Mouse (Mus musculus): ENCODE measurements around the gene 4930404H24Rik.

The 4930404H24Rik gene

GRCm38 (mm10) chr2:153509211-153510029, 16.8 kb downstream of the 4930404H24Rik start:
- in situ Hi-C loops (cut with MboI, MseI): no loop called here

GRCm38 (mm10) chr2:153510136-153510535, 17.5 kb downstream of the 4930404H24Rik start:
- in situ Hi-C loops (cut with MboI, MseI): no loop called here

GRCm38 (mm10) chr2:153511562-153511961, 19.0 kb downstream of the 4930404H24Rik start:
- in situ Hi-C loops (cut with MboI, MseI): no loop called here

GRCm38 (mm10) chr2:153512416-153513323, 20.1 kb downstream of the 4930404H24Rik start:
- in situ Hi-C loops (cut with MboI, MseI): no loop called here

- in situ Hi-C loops (cut with MboI, MseI): no loop called here
Measured at GRCm38 (mm10) chr2:153513983-153514382, 21.4 kb downstream of the 4930404H24Rik start.

GRCm38 (mm10) chr2:153514497-153515380, 22.1 kb downstream of the 4930404H24Rik start:
- in situ Hi-C loops (cut with MboI, MseI): loop anchor here (5.0 kb wide), 1 partner anchor 68 kb away; no protein-coding TSS in a partner anchor

GRCm38 (mm10) chr2:153515582-153515981, 23.0 kb downstream of the 4930404H24Rik start:
- in situ Hi-C loops (cut with MboI, MseI): loop anchor here (5.0 kb wide), 1 partner anchor 67 kb away; no protein-coding TSS in a partner anchor

- in situ Hi-C loops (cut with MboI, MseI): loop anchor here (5.0 kb wide), 1 partner anchor 65 kb away; no protein-coding TSS in a partner anchor
Measured at GRCm38 (mm10) chr2:153516961-153517360, 24.4 kb downstream of the 4930404H24Rik start.

- in situ Hi-C loops (cut with MboI, MseI): no loop called here
Measured at GRCm38 (mm10) chr2:153520057-153520456, 27.5 kb downstream of the 4930404H24Rik start.

- in situ Hi-C loops (cut with MboI, MseI): no loop called here
Measured at GRCm38 (mm10) chr2:153522270-153522669, 29.7 kb downstream of the 4930404H24Rik start.

- in situ Hi-C loops (cut with MboI, MseI): no loop called here
Measured at GRCm38 (mm10) chr2:153523143-153523542, 30.6 kb downstream of the 4930404H24Rik start.

GRCm38 (mm10) chr2:153523656-153524055, 31.1 kb downstream of the 4930404H24Rik start:
- in situ Hi-C loops (cut with MboI, MseI): no loop called here

GRCm38 (mm10) chr2:153524727-153525126, 32.1 kb downstream of the 4930404H24Rik start:
- in situ Hi-C loops (cut with MboI, MseI): no loop called here

- in situ Hi-C loops (cut with MboI, MseI): no loop called here
Measured at GRCm38 (mm10) chr2:153525906-153526311, 33.3 kb downstream of the 4930404H24Rik start.

- in situ Hi-C loops (cut with MboI, MseI): no loop called here
Measured at GRCm38 (mm10) chr2:153526850-153527530, 34.4 kb downstream of the 4930404H24Rik start.

GRCm38 (mm10) chr2:153527580-153528531, 35.3 kb downstream of the 4930404H24Rik start:
- in situ Hi-C loops (cut with MboI, MseI): no loop called here

- in situ Hi-C loops (cut with MboI, MseI): no loop called here
Measured at GRCm38 (mm10) chr2:153528571-153529364, 36.2 kb downstream of the 4930404H24Rik start.

- in situ Hi-C loops (cut with MboI, MseI): no loop called here
Measured at GRCm38 (mm10) chr2:153529365-153529781, 36.8 kb downstream of the 4930404H24Rik start.
